Mouse (Mus musculus) neural tube, embryonic 13.5 days (tissue): ENCODE data around the gene Scgb3a1. TPM values are rescaled to one million over a fixed set of nuclear protein-coding genes. Genes with fewer than 3 reads are reported as not detected.

Source experiments
- ATAC-seq: fragments of 200-750 bp; cut with Nextera tagmentation; 2 replicates; pipeline ENCODE4 v1.8.0; 2017; ENCODE audit warnings: low read depth, mild to moderate bottlenecking, moderate TSS enrichment, moderate library complexity
- H3K27ac ChIP-seq: fragments of 300-500 bp; sonication (generic); replicated peaks from 2 replicates; pipeline ENCODE4 v1.5.1; 2015; ENCODE audit warnings: moderate library complexity, mild to moderate bottlenecking, inconsistent platforms
- H3K27me3 ChIP-seq: fragments of 300-500 bp; sonication (generic); 2 replicates; pipeline ENCODE4 v1.6.1; 2015; ENCODE audit warnings: mild to moderate bottlenecking, inconsistent platforms
- H3K36me3 ChIP-seq: fragments of 300-500 bp; sonication (generic); 2 replicates; pipeline ENCODE4 v1.6.1; 2015; ENCODE audit warnings: mild to moderate bottlenecking, inconsistent platforms
- H3K4me1 ChIP-seq: fragments of 300-500 bp; sonication (generic); replicated peaks from 2 replicates; pipeline ENCODE4 v1.6.1; 2015; ENCODE audit warnings: inconsistent platforms
- H3K4me2 ChIP-seq: fragments of 300-500 bp; sonication (generic); 2 replicates; pipeline ENCODE4 v1.6.1; 2015; ENCODE audit warnings: inconsistent platforms, mild to moderate bottlenecking, moderate library complexity
- H3K4me3 ChIP-seq: fragments of 300-500 bp; sonication (generic); 2 replicates; pipeline ENCODE4 v1.5.1; 2015; ENCODE audit warnings: mild to moderate bottlenecking, inconsistent platforms
- H3K9ac ChIP-seq: fragments of 300-500 bp; sonication (generic); 2 replicates; pipeline ENCODE4 v1.6.1; 2015; ENCODE audit warnings: moderate library complexity, mild to moderate bottlenecking, inconsistent platforms
- H3K9me3 ChIP-seq: fragments of 300-500 bp; sonication (generic); 2 replicates; pipeline ENCODE4 v1.6.1; 2016; ENCODE audit warnings: inconsistent platforms
- WGBS: fragments of 180-500 bp; shearing (Covaris S2); methylation state at CpG from one replicate; pipeline ENCODE4 v1.1.7; 2015; 5-methylcytosine and 5-hydroxymethylcytosine counted together
- polyA plus RNA-seq: library from polyadenylated mRNA; unstranded; fragments of >200 nt; fragmentation: Nextera tagmentation; extraction: Ambion mirVana; gene quantifications from 2 replicates; pipeline ENCODE4 v1.2.1, GENCODE M21; 2015

Gene Scgb3a1
- polyA plus RNA-seq, 1 experiment from 2014 or later, result not detected

- no peak overlapping the region for H3K27ac ChIP-seq
- no peaks in the 10 kb centered on the region for H3K9me3 ChIP-seq
- no peaks in the 10 kb centered on the region for H3K36me3 ChIP-seq
- H3K4me1 ChIP-seq, result 0 out of 2 replicates have a peak, but pooled peaks cover 3% of the 10 kb centered on the region
- no peak overlapping the region for H3K4me2 ChIP-seq
- 62% methylated on average over 8 of the region's 8 CpGs for WGBS
- no peak overlapping the region for H3K4me3 ChIP-seq
- no peaks in the 10 kb centered on the region for H3K27me3 ChIP-seq
- 0 out of 2 replicates have a peak, but pooled peaks have one; percentile 8 for ATAC-seq
- H3K9ac ChIP-seq, result no peak overlapping the region
Measured at GRCm38 (mm10) chr11:49645677-49646076, 17.7 kb upstream of the Scgb3a1 start.

- H3K9me3 ChIP-seq, result no peaks in the 10 kb centered on the region
- no peak overlapping the region for H3K27ac ChIP-seq
- no peaks in the 10 kb centered on the region for H3K36me3 ChIP-seq
- H3K4me1 ChIP-seq, result peaks cover 7% of the 10 kb centered on the region; the same call in 1 of the 2 replicates
- no peak overlapping the region for H3K4me3 ChIP-seq
- WGBS, result 67% methylated on average over 18 of the region's 18 CpGs
- H3K27me3 ChIP-seq, result no peaks in the 10 kb centered on the region
- H3K9ac ChIP-seq, result no peak overlapping the region
- no peak for ATAC-seq
- H3K4me2 ChIP-seq, result no peak overlapping the region
Measured at GRCm38 (mm10) chr11:49650113-49650993, 13.1 kb upstream of the Scgb3a1 start.

GRCm38 (mm10) chr11:49650994-49651761 lies 12.2 kb upstream of the Scgb3a1 start:
- ATAC-seq, result no peak
- Histone ChIP-seq H3K4me2 (no peak overlapping the region), H3K27me3 (no peaks in the 10 kb centered on the region), H3K9me3 (no peaks in the 10 kb centered on the region), H3K4me1 (peaks cover 7% of the 10 kb centered on the region; the same call in 1 of the 2 replicates), H3K36me3 (no peaks in the 10 kb centered on the region), H3K9ac (no peak overlapping the region), H3K4me3 (no peak overlapping the region), H3K27ac (no peak overlapping the region)
- 76% methylated on average over 16 of the region's 16 CpGs for WGBS

- H3K9me3 ChIP-seq, result no peaks in the 10 kb centered on the region
- peaks cover 7% of the 10 kb centered on the region; the same call in 1 of the 2 replicates for H3K4me1 ChIP-seq
- 0 out of 2 replicates have a peak, but pooled peaks have one; percentile 13 for ATAC-seq
- H3K27me3 ChIP-seq, result no peaks in the 10 kb centered on the region
- WGBS, result 86% methylated on average over 10 of the region's 10 CpGs
- no peak overlapping the region for H3K4me2 ChIP-seq
- H3K27ac ChIP-seq, result no peak overlapping the region
- H3K36me3 ChIP-seq, result no peaks in the 10 kb centered on the region
- no peak overlapping the region for H3K4me3 ChIP-seq
- H3K9ac ChIP-seq, result no peak overlapping the region
Measured at GRCm38 (mm10) chr11:49651762-49652322, 11.6 kb upstream of the Scgb3a1 start.

- Histone ChIP-seq H3K9me3 (no peaks in the 10 kb centered on the region), H3K4me2 (peak overlapping the region; percentile 37), H3K27ac (no peak overlapping the region), H3K27me3 (no peaks in the 10 kb centered on the region), H3K9ac (no peak overlapping the region), H3K36me3 (no peaks in the 10 kb centered on the region), H3K4me1 (peaks cover 7% of the 10 kb centered on the region; the same call in 1 of the 2 replicates), H3K4me3 (no peak overlapping the region)
- ATAC-seq, result peak; percentile 66
- 25% methylated on average over 19 of the region's 19 CpGs for WGBS
Measured at GRCm38 (mm10) chr11:49652401-49653078, 10.9 kb upstream of the Scgb3a1 start.

GRCm38 (mm10) chr11:49653079-49653408 lies 10.4 kb upstream of the Scgb3a1 start:
- Histone ChIP-seq H3K27me3 (no peaks in the 10 kb centered on the region), H3K4me3 (no peak overlapping the region), H3K9ac (no peak overlapping the region), H3K27ac (no peak overlapping the region), H3K4me1 (peaks cover 7% of the 10 kb centered on the region; the same call in 1 of the 2 replicates), H3K36me3 (no peaks in the 10 kb centered on the region), H3K9me3 (no peaks in the 10 kb centered on the region), H3K4me2 (peak overlapping the region; percentile 37)
- 45% methylated on average over 11 of the region's 11 CpGs for WGBS
- ATAC-seq, result peak; percentile 24; the same call in 1 of the 2 replicates

GRCm38 (mm10) chr11:49654651-49655050 lies 8.8 kb upstream of the Scgb3a1 start:
- no peak overlapping the region for H3K27ac ChIP-seq
- no peak overlapping the region for H3K4me3 ChIP-seq
- no peak for ATAC-seq
- no peak overlapping the region for H3K4me2 ChIP-seq
- no peaks in the 10 kb centered on the region for H3K9me3 ChIP-seq
- WGBS, result 92% methylated on average over 5 of the region's 5 CpGs
- H3K27me3 ChIP-seq, result no peaks in the 10 kb centered on the region
- H3K4me1 ChIP-seq, result peaks cover 7% of the 10 kb centered on the region; the same call in 1 of the 2 replicates
- H3K36me3 ChIP-seq, result no peaks in the 10 kb centered on the region
- no peak overlapping the region for H3K9ac ChIP-seq

GRCm38 (mm10) chr11:49655501-49655900 lies 7.9 kb upstream of the Scgb3a1 start:
- Histone ChIP-seq H3K27ac (no peak overlapping the region), H3K4me1 (peaks cover 6% of the 10 kb centered on the region; the same call in 1 of the 2 replicates), H3K27me3 (no peaks in the 10 kb centered on the region), H3K4me2 (no peak overlapping the region), H3K4me3 (no peak overlapping the region), H3K9me3 (no peaks in the 10 kb centered on the region), H3K9ac (no peak overlapping the region), H3K36me3 (no peaks in the 10 kb centered on the region)
- ATAC-seq, result no peak

- no peak overlapping the region for H3K4me2 ChIP-seq
- H3K27me3 ChIP-seq, result no peaks in the 10 kb centered on the region
- H3K4me3 ChIP-seq, result no peak overlapping the region
- no peaks in the 10 kb centered on the region; the same call in 1 of the 2 replicates for H3K4me1 ChIP-seq
- no peaks in the 10 kb centered on the region for H3K36me3 ChIP-seq
- no peak for ATAC-seq
- no peak overlapping the region for H3K9ac ChIP-seq
- WGBS, result 84% methylated on average over 4 of the region's 4 CpGs
- H3K27ac ChIP-seq, result no peak overlapping the region
- H3K9me3 ChIP-seq, result no peaks in the 10 kb centered on the region
Measured at GRCm38 (mm10) chr11:49658065-49658464, 5.3 kb upstream of the Scgb3a1 start.

GRCm38 (mm10) chr11:49658791-49659469 lies 4.5 kb upstream of the Scgb3a1 start:
- Histone ChIP-seq H3K27me3 (no peaks in the 10 kb centered on the region), H3K4me1 (no peaks in the 10 kb centered on the region), H3K36me3 (no peaks in the 10 kb centered on the region), H3K9ac (no peak overlapping the region), H3K9me3 (no peaks in the 10 kb centered on the region), H3K27ac (no peak overlapping the region), H3K4me3 (no peak overlapping the region), H3K4me2 (no peak overlapping the region)
- no peak for ATAC-seq
- 67% methylated on average over 10 of the region's 10 CpGs for WGBS

GRCm38 (mm10) chr11:49659470-49659799 lies 4.0 kb upstream of the Scgb3a1 start:
- Histone ChIP-seq H3K4me3 (no peak overlapping the region), H3K4me1 (no peaks in the 10 kb centered on the region), H3K27me3 (no peaks in the 10 kb centered on the region), H3K36me3 (no peaks in the 10 kb centered on the region), H3K4me2 (no peak overlapping the region), H3K27ac (no peak overlapping the region), H3K9me3 (no peaks in the 10 kb centered on the region), H3K9ac (no peak overlapping the region)
- 66% methylated on average over 7 of the region's 7 CpGs for WGBS
- no peak for ATAC-seq
